Mouse (Mus musculus) small intestine, adult 2 months (tissue): ENCODE data around the gene Hmga1. TPM values are rescaled to one million over a fixed set of nuclear protein-coding genes. Genes with fewer than 3 reads are reported as not detected.

Experiments used
- H3K27ac ChIP-seq: fragments of 200-500 bp; 2 replicates; pipeline ENCODE4 v1.5.1; 2012; ENCODE audit warnings: low read depth, low read length, control low read depth, inconsistent platforms; ENCODE audit not compliant: insufficient read depth
- H3K27me3 ChIP-seq: fragments of 200-500 bp; 2 replicates; pipeline ENCODE4 v1.6.1; 2012; ENCODE audit warnings: mild to moderate bottlenecking, moderate library complexity, low read length, inconsistent platforms; ENCODE audit not compliant: control insufficient read depth, insufficient read depth
- H3K36me3 ChIP-seq: fragments of 200-500 bp; 2 replicates; pipeline ENCODE4 v1.6.1; 2012; ENCODE audit warnings: mild to moderate bottlenecking, low read length, control low read depth, inconsistent platforms; ENCODE audit not compliant: control insufficient read depth, insufficient read depth
- H3K4me1 ChIP-seq: fragments of 200-500 bp; 2 replicates; pipeline ENCODE4 v1.6.1; 2012; ENCODE audit warnings: low read length, inconsistent platforms, mixed read lengths; ENCODE audit not compliant: control insufficient read depth, insufficient read depth, insufficient read length
- H3K4me3 ChIP-seq: fragments of 200-500 bp; 2 replicates; pipeline ENCODE4 v1.5.1; 2012; ENCODE audit warnings: low read depth, mild to moderate bottlenecking, control low read depth, inconsistent platforms, low read length, moderate library complexity
- CTCF ChIP-seq: fragments of 200-500 bp; IDR thresholded peaks from 2 replicates; pipeline ENCODE4 v1.5.1; 2012; ENCODE audit warnings: low read depth, mild to moderate bottlenecking, control low read depth, inconsistent platforms, low read length, moderate library complexity, mixed read lengths; ENCODE audit not compliant: insufficient replicate concordance, insufficient read length; ENCODE audit errors: extremely low read depth
- POLR2A ChIP-seq: fragments of 200-500 bp; IDR thresholded peaks from 2 replicates; pipeline ENCODE4 v1.6.1; 2012; ENCODE audit warnings: low read depth, mild to moderate bottlenecking, control low read depth, inconsistent platforms, low read length, moderate library complexity
- WGBS: fragments of 180-500 bp; shearing (Covaris S2); methylation state at CpG from one replicate; pipeline ENCODE4 v1.1.7; 2018; 5-methylcytosine and 5-hydroxymethylcytosine counted together
- polyA plus RNA-seq: library from polyadenylated mRNA; depleted of rRNA; stranded (reverse); fragments of >200 nt; gene quantifications from 2 replicates; pipeline ENCODE4 v1.2.3, GENCODE M21; 2012

Gene Hmga1
- polyA plus RNA-seq, 1 experiment: 91.0 TPM

DNA sequence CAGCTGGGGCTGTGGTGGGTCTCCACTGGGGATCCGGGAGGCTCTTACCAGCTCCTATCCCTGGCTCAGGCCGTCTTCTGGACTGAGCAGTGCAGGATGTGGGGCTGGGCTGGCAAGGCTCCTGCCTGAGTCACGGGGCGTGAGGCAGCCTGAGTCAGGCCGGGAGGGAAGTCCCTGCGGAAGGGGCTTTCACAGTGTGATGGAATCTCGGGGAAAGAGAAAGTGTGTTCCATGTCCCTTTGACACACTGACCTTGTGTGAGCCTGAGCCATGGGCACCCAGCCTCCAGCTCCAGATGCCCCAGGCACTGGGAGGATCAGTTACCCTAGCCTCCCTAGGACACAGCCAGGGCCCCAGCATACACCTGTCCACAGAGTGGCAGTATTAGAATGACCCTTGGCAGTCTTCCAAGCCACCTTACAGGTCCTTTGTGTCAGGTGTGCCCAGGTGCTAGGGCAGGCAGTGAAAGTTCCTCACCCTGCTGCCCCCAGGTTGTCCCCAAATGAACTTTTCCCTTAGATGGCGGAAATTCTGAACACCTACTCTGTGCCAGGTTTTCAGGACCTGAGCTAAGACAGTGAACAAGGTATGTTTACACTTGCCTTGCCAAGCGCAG lies 8.9 kb upstream of the Hmga1 start:
- H3K4me3 ChIP-seq: no peak overlapping the region
- WGBS: 16% methylated on average over 9 of the region's 9 CpGs
- no peak for TF ChIP-seq POLR2A
- no peak for TF ChIP-seq CTCF

DNA sequence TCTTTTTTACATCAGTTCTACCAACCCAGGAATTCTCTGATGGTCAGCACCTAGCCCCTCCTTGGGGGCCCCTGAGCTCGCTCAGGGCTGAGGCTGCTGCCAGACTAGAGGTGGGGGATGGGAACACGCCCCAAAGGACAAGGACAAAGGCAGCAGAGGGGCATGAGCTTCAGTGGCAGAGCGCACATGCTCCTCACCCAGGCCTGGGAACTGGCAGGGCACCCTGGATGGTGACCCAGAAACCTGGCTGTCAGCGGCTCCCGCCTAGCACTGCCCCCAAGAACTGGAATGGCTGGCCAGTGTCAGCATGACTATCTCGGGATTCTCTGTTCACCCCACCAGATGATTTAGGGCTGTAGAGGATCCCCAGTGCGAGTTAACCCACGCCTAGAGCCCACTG lies 7.1 kb upstream of the Hmga1 start:
- H3K36me3 ChIP-seq: no peaks in the 10 kb centered on the region
- H3K4me1 ChIP-seq: peaks cover 6% of the 10 kb centered on the region; the same call in 1 of the 2 replicates
- H3K4me3 ChIP-seq: no peak overlapping the region
- no peaks in the 10 kb centered on the region for H3K27me3 ChIP-seq
- TF ChIP-seq CTCF (no peak), POLR2A (no peak)
- 89% methylated on average over 8 of the region's 8 CpGs for WGBS
- H3K27ac ChIP-seq: no peak overlapping the region

More for the DNA sequence above, 8.9 kb upstream of the Hmga1 start:
- no peaks in the 10 kb centered on the region for H3K36me3 ChIP-seq
- no peak overlapping the region for H3K27ac ChIP-seq
- H3K4me1 ChIP-seq: peaks cover 13% of the 10 kb centered on the region
- H3K27me3 ChIP-seq: no peaks in the 10 kb centered on the region

DNA sequence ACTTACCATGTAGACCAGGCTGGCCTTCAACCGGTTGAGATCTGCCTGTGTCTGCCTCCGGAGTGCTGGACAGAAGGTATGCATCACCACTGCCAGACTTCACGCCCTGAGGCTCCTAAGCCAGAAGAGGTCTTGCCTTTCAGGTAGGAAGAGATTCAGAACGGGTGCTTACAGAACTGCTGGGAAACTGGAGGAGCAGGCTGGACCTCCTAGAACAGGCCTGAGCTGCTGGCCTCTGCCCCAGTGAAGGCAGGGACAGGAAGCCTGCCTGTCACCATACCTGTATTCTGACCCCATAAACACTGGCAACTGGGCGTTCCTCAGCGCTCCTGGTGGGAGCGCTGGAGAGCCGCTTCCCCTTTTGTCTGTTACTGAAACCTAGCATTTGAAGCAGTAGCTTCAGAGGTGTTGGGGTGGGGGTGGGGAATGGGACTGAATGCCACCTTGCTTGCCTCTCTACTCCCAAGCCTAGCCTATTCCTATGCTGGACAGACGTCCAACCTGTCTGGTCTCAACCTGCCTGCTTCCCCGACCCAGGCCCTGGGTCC lies 4.8 kb upstream of the Hmga1 start:
- Histone ChIP-seq H3K4me3 (no peak overlapping the region), H3K27me3 (no peaks in the 10 kb centered on the region), H3K4me1 (peaks cover 16% of the 10 kb centered on the region), H3K27ac (no peak overlapping the region), H3K36me3 (no peaks in the 10 kb centered on the region)
- TF ChIP-seq POLR2A (no peak), CTCF (no peak)
- 78% methylated on average over 10 of the region's 10 CpGs for WGBS

DNA sequence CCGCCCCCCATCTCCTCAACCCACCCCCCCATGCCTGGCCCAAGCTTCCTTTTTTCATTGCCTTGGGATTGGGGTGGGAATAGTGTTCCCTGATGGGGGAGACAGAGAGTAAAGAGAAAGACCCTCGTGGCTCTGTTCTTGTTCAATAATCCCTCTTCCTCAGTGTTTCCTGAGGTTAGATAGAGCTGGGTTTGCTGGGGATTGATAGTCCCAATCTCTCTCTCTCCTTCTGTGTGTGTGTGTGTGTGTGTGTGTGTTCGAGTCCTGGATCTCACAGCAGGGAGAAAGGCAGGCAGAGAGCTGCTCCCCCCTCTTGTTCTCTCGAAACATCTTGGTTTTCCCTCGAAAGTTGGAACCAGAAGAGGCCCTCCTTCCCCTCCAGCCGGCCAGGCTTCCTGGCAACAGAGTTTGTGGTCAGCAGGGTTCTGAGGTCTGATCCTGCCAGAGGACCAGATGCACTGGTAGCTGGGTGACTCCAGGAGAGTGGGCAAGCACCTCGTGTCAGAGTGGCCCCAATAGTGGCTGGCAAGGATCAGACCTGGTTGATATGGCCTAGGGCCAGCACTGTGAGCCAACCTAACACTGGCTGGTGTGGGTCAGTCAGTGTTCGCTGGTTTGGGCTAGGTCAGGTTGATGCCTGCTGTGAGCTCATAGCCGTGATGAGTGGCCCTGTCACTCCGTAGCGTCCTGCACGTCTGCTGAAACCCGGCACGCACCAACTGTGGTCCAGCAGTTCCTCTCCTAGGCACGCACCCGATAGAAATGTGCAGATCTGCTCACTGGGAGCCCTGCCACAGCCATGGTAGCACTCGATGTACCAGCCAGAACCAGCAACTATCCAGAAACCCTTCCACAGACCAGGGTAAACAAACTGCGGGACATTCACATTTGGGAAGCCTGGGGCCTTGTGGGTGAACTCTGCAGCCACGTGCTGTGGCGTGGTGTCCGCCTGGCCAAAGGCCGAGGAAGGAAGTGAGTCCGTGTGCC lies 3.8 kb upstream of the Hmga1 start:
- H3K4me1 ChIP-seq: peaks cover 14% of the 10 kb centered on the region
- no peaks in the 10 kb centered on the region for H3K36me3 ChIP-seq
- WGBS: 74% methylated on average over 23 of the region's 23 CpGs
- H3K27ac ChIP-seq: no peak overlapping the region
- TF ChIP-seq POLR2A: no peak
- no peak for TF ChIP-seq CTCF
- H3K4me3 ChIP-seq: no peak overlapping the region
- no peaks in the 10 kb centered on the region for H3K27me3 ChIP-seq

DNA sequence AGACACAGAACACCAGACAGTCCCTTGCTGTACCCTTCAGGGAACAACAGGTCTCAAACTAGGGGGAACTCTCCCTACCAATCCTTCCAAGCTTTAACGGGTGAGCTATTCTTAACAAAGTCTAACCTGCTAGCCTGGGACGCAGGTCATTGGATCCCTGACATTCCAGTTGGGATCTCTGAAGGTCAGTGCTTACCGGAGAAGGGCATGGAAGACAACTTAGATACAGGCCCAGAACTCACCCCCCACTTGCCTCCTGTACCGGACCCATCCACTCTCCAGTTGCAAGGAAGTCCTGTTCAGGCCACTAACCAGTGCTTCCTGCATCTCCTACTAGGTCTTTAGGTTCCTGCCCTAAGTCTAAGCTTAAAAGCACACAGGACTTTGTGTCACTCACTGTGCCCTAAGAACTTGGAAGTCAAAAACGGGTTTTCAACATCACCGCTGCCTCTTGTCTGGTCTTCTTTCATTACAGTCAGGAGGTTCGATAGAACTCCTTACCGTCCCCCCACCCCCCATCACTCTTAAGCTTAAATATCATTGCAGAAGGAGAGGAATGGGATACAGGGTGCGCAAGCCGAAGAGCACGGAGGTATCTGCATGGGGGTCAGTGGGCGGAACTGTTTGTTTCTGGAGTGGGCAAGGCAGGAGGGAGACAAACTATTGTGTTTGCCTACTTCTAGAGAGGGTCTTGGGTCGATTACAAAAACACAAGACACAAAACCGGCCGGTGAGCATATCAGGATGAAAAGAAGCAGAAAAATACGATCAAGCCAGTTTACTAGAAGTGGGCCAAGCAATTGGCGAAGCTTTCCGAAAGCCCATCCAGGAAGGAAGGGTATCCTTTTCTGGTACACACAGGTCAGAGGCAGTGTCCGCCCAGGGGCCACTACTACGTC lies 2.0 kb upstream of the Hmga1 start:
- no peaks in the 10 kb centered on the region for H3K36me3 ChIP-seq
- H3K27ac ChIP-seq: no peak overlapping the region
- no peak for TF ChIP-seq CTCF
- no peak for TF ChIP-seq POLR2A
- 78% methylated on average over 20 of the region's 20 CpGs for WGBS
- peaks cover 16% of the 10 kb centered on the region for H3K4me1 ChIP-seq
- H3K4me3 ChIP-seq: peak overlapping the region; percentile 77; the same call in 1 of the 2 replicates
- H3K27me3 ChIP-seq: no peaks in the 10 kb centered on the region

DNA sequence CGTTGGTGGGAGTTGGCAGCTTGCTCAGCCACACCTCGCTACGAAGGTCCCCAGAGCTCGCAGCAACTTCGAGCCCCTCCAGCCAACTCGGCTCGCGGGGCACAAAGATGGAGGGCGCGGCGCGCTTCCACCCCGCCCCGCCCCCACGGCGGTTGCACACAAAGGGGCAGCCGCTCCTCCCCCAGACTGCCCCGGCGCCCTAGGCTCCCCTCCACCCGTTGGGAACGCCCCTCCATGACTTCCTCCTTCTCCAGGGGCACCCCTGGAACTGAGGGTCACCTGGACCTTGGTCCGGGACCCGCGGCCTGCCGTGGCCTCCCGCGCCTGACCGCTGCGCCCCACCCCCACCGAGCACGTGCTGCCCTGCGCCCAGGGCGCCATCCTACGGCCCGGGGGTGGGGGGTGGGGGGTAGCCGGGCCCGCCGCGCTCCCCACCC lies 1.2 kb upstream of the Hmga1 start:
- Histone ChIP-seq H3K36me3 (no peaks in the 10 kb centered on the region), H3K4me3 (peak overlapping the region; percentile 77), H3K4me1 (peaks cover 16% of the 10 kb centered on the region), H3K27me3 (no peaks in the 10 kb centered on the region), H3K27ac (no peak overlapping the region)
- TF ChIP-seq POLR2A (no peak), CTCF (no peak)
- 2% methylated on average over 39 of the region's 39 CpGs for WGBS
